Mouse (Mus musculus): ENCODE data around the gene Lexm.

DNA sequence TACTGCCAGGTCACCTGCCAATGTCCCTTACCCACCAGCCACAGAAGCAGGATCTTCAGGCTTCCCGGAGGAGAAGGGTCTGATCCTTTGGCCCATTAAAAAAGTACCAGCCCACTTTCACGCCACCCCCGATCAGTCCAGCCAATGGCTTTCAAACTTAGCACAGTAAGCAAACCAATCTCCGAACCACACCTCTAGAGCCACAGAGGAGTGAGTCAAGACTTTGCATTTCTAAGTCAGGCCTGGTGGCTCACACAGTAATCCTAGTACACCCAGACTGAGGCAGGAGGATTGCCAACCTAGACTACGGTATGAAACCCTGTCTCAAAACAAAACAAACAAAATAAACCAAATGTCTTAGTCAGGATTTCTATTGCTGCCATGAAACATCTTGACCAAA, 12.3 kb upstream of the Lexm start:
- TF ChIP-seq CTCF (conservative IDR thresholded peaks at IDR 0.05 in 1 of 2, IDR thresholded peaks at IDR 0.05 in 1 of 2; ENCODE audit: low read depth in 2 of 2, low read length in 2 of 2), result no peak
- TF ChIP-seq POLR2A (IDR thresholded peaks at IDR 0.05; ENCODE audit: low read depth, low read length), result no peak
